Mouse (Mus musculus): Measurements from ENCODE around the gene Mapre1.
"Not testable (repeated sequence)": the region's sequence is repeated elsewhere in the genome, so short reads cannot be mapped to it uniquely, and the experiment has no call there.

The Mapre1 gene

GRCm38 (mm10) chr2:153775472-153775871 lies 34.4 kb downstream of the Mapre1 start:
- in situ Hi-C loops (cut with MboI; ENCODE audit: low sequenced_read_pairs), result no loop called here

GRCm38 (mm10) chr2:153778638-153779362 lies 37.7 kb downstream of the Mapre1 start:
- in situ Hi-C loops (cut with MboI; ENCODE audit: low sequenced_read_pairs), result no loop called here

DNA sequence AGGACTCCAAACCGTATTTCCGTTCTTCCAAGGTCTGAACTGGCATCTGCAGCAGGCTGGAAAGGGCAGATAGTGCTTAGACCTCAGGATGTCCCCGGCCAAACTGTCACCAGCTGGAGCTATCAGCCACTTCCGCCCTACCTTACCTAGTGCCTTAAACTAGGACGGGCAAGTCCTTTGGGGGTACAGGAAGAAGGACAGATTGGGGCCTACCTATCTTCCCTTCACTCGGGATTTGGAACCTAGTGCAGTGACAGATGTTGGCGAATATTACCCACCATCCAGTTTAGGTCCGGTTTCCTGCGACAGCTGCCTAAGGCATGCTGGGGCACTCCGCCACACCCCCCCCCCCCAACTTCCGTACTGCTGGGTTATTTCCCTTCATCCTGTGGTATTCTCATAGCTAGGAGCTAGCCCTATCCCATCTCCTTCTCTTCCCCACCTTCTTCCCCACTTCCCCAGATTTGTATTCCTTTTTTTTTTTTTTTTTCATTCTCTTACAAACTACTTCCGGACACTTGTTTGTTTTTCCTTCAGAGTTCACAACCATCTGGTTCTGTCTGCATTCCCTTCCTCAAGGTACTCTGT lies 38.4 kb downstream of the Mapre1 start, which contains the start of gene Efcab8:
TSS of gene Efcab8 (plus strand) at position 538 of the 588 bp plus-strand sequence.
- in situ Hi-C loops (cut with MboI; ENCODE audit: low sequenced_read_pairs), result no loop called here

GRCm38 (mm10) chr2:153781181-153781580 lies 40.1 kb downstream of the Mapre1 start:
- in situ Hi-C loops (cut with MboI; ENCODE audit: low sequenced_read_pairs), result no loop called here

DNA sequence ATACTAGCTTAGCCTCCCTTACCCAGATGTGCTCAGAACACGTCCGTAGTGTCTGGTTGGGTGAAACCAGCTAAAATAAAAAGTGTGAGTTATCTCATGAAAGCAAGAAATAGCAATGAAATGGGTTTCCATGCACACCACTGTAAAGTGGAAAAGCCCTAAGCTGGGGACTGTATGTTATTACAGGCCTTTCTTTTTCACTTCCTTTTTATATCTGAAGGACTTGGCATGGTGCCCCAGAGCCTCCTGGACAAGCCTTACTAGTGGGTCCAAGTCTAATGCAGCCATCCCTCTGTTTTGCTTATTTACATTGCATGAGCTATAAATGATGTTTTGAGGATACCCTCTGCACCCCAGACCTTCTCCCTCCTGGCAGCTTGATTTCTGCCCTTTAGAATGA lies 43.6 kb downstream of the Mapre1 start:
- in situ Hi-C loops (cut with MboI; ENCODE audit: low sequenced_read_pairs), result no loop called here

DNA sequence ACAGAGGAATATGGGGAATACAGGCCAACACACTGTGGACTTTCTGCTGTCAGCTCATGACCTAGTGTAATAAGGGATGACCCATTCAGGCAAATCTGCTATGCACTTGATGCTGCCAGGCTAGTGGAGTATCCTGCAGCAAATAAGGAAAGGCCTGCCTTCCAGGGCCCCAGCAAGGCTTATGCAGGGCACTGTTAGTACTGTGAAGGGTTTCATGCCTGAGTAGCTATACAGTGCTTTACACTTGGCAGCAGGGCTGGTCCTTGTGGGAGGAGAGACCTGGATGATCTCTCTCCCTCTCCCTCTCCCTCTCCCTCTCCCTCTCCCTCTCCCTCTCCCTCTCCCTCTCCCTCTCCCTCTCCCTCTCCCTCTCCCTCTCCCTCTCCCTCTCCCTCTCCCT lies 52.3 kb downstream of the Mapre1 start:
- in situ Hi-C loops (cut with MboI; ENCODE audit: low sequenced_read_pairs), result no loop called here

DNA sequence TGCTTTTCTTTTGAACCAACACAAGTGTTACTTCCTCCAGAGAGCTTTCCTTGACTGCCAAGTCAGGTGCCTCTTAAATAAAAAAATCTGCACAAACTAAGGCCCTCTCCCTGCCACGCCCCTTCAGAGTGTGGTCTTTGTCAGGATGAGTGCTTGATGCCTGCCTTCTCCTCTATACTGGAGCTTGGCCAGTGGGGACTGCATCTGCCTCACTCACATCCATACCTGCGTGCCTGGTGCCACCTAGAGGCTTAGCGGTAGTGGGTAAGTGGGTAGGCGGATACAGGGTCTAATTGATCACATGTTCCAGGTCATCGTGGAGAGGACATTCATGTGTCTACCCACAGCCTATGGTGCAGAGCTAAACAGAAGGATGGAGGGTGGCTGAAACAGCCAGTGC lies 54.0 kb downstream of the Mapre1 start:
- in situ Hi-C loops (cut with MboI; ENCODE audit: low sequenced_read_pairs), result no loop called here

GRCm38 (mm10) chr2:153807464-153807863 lies 66.4 kb downstream of the Mapre1 start:
- in situ Hi-C loops (cut with MboI; ENCODE audit: low sequenced_read_pairs), result not testable (repeated sequence)

GRCm38 (mm10) chr2:153808146-153808545 lies 67.1 kb downstream of the Mapre1 start:
- in situ Hi-C loops (cut with MboI; ENCODE audit: low sequenced_read_pairs), result no loop called here

DNA sequence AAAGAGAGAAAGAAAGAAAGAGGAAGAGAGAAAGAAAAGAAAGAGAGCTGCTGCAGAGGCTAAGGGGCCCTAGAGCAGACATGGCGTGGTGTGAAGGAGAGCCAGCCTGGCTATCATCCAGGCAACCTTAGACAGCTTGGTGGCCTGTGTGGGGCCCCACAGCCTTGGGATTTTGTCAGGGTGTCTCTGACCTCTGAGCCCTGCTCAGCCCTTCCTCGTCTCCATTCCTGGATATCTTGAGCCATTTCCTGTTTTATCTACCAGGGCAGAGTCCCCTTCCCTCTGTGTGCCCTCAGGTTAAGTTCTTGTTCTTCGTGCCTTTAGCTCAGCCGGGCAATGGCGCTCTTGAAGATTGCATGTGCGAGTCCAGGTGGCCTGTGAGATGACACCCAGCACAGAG lies 67.8 kb downstream of the Mapre1 start:
- in situ Hi-C loops (cut with MboI; ENCODE audit: low sequenced_read_pairs), result no loop called here

DNA sequence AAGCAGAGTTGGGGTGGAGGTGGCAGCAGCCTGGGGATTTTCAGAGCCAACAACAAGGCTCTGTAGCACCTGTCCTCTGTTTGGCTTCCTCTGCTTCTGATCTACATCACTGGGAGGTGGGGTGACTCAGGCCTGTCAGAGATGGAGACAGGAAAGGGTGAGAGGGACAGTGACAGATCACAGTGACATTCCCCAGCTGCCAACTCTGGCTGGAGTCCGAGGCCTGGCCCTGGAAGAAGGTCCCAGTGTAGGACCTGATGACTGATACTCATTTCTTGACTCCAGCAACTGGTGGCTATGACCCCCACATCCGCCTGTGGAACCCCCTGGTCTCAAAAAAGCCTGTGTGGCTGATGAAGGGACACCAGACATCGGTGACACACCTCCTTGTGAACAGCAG lies 68.8 kb downstream of the Mapre1 start:
- in situ Hi-C loops (cut with MboI; ENCODE audit: low sequenced_read_pairs), result no loop called here

DNA sequence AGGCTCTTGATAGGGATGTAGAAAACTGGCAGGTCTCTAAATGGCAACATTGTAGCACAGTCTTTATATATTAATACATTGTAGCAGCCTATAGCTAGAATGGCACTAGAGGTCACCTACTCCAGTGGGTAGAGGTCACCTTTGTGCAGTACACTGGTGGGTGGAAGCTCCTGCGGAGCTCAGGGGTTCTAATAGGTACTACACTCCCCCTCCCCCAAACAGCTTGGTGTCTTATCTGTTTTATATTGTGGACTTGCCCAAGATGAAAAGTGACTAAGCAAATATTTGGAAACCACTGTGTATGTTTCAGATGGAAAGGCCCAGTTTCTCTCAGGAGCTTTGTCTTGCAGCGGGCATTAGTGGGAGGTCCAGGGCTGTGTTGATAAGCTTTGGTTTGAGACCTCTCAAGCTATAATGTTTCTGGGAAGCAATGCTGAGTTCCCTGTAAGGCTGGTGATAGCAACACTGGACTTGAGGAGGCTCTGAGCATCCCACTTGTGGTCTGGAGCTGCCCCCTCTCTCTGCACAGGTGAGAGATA lies 81.0 kb downstream of the Mapre1 start:
- in situ Hi-C loops (cut with MboI; ENCODE audit: low sequenced_read_pairs), result no loop called here
